Mouse (Mus musculus) gastrocnemius, postnatal 10 days (tissue): ENCODE results near the gene Prl3c1. TPM values are rescaled to one million over a fixed set of nuclear protein-coding genes. Genes with fewer than 3 reads are reported as not detected.
"Not testable (repeated sequence)": the region's sequence is repeated elsewhere in the genome, so short reads cannot be mapped to it uniquely, and the experiment has no call there.

Experiments used
- DNase-seq: peaks from one replicate; pipeline ENCODE4 v3.0.0; 2021; ENCODE audit warnings: mixed read lengths
- long read RNA-seq, 2 experiments: library from polyadenylated mRNA; stranded (forward); transcript quantifications; one replicate each; pipeline ENCODE4 v2.0.0; 2021
- total RNA-seq, 2 experiments: library from RNA; stranded (reverse); gene quantifications; 2 replicates each; pipeline ENCODE4 v1.2.3; 2021

The Prl3c1 gene
- not detected for total RNA-seq
- long read RNA-seq, experiment 1: 0 reads
- long read RNA-seq, experiment 2: 0 reads

GRCm38 (mm10) chr13:27196359-27196758, at the start of gene Prl3c1:
TSS of gene Prl3c1 (plus strand) at chr13:27196659.
- DNase-seq: no peak

- DNase-seq: no peak
Observed at GRCm38 (mm10) chr13:27148264-27148663, 48.2 kb upstream of the Prl3c1 start.

GRCm38 (mm10) chr13:27156490-27156889, 40.0 kb upstream of the Prl3c1 start, which contains the start of gene Prl3d3:
TSS of gene Prl3d3 (plus strand) at chr13:27156790.
- DNase-seq: not testable (repeated sequence)

GRCm38 (mm10) chr13:27241547-27241946, 45.1 kb downstream of the Prl3c1 start, which contains the start of gene Prl3b1:
TSS of gene Prl3b1 (plus strand) at chr13:27241847.
- DNase-seq: no peak

Other genes starting within 250 kb of the Prl3c1 start
- not detected for gene Prl, start 139.1 kb upstream of the Prl3c1 start, total RNA-seq
- gene Prl3d1, start 102.5 kb upstream of the Prl3c1 start, total RNA-seq: not detected
- not detected for gene Prl3d2, start 75.0 kb upstream of the Prl3c1 start, total RNA-seq
- not detected for gene Prl3d3, start 39.9 kb upstream of the Prl3c1 start, total RNA-seq
- not detected for gene Prl3b1, start 45.2 kb downstream of the Prl3c1 start, total RNA-seq
- gene Prl3a1, start 62.8 kb downstream of the Prl3c1 start, total RNA-seq: not detected
- not detected for gene Prl6a1, start 116.0 kb downstream of the Prl3c1 start, total RNA-seq
- not detected for gene Prl8a2, start 149.0 kb downstream of the Prl3c1 start, total RNA-seq
- not detected for gene Prl2b1, start 194.2 kb downstream of the Prl3c1 start, total RNA-seq
- not detected for gene Prl8a6, start 242.0 kb downstream of the Prl3c1 start, total RNA-seq